Mouse (Mus musculus) stomach, postnatal 0 days (tissue): Measurements from ENCODE around the gene Kif6.

Experiments used
- CTCF ChIP-seq: IDR thresholded peaks from 2 replicates; pipeline ENCODE4 v1.5.1; 2016; ENCODE audit warnings: antibody characterized with exemption, low read depth, mild to moderate bottlenecking, moderate library complexity
- EP300 ChIP-seq: optimal IDR thresholded peaks from 2 replicates; pipeline ENCODE3; 2016; ENCODE audit warnings: antibody characterized with exemption

DNA sequence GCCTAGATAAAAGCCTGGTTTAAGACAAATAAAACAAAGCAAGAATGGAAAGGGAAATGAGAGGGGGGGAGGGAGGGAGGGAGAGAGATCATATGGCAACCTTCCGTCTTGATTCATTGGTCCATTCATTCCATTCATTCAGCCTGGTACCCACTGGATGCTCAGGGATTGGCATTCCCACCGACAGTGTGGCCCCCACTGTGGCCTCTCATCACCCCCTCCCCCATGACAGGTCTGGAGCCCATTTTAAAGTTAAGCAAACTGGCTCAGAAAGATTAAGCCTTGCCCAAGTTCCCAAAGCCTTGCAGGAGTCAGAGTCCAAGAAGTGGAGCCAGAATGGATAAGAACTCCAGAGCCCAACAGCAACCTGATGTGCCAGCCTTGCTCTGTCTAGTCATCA is 321.3 kb downstream of the Kif6 start:
- no peak for TF ChIP-seq CTCF
- TF ChIP-seq EP300: no peak
